Comparison of ENCODE assay signal across 10 mouse cellular contexts in genomic region chr6:52932603-52933178, GRCm38 (mm10).
A peak's percentile ranks its signal among the peaks of the same experiment; 100 is the strongest.
DNase-seq lines count a peak whose midpoint lies in the region; ATAC-seq and TF ChIP-seq lines count a peak whose summit lies in the region.
"Had no signal": no experiment of that assay in that cellular context is flagged by ENCODE, and none has a peak within 500 bp of the region (broad histone marks: within the 10 kb centered on the region; RNA-seq: fewer than 3 reads in every experiment).

No protein-coding gene starts in this region.

- no peaks in the 10 kb centered on the region for H3K36me3 ChIP-seq in forebrain, embryonic 10.5 days (replicated peaks)
- H3K36me3 ChIP-seq in forebrain, embryonic 11.5 days (ENCODE audit: control insufficient read depth, insufficient read depth, low read length) = no peaks in the 10 kb centered on the region
- no peaks in the 10 kb centered on the region for H3K36me3 ChIP-seq in embryonic facial prominence, embryonic 13.5 days
- H3K36me3 ChIP-seq in limb, embryonic 13.5 days = no peaks in the 10 kb centered on the region
- H3K36me3 ChIP-seq in heart, adult 2 months (ENCODE audit: control insufficient read depth, insufficient read depth, low read length) = no peaks in the 10 kb centered on the region

- DNase-seq in forebrain, embryonic 10.5 days (ENCODE audit: extremely low spot score, low spot score) = no peak
- DNase-seq in forebrain, embryonic 11.5 days (ENCODE audit: low spot score) = no peak
- DNase-seq in layer of hippocampus, adult 2 months (ENCODE audit: low spot score in 2 of 2) = no peak
- DNase-seq in layer of hippocampus, postnatal 36 days = no peak
- DNase-seq in adrenal gland, adult 8-10 months = no peak
- no peak for DNase-seq in heart, adult 2 months
- DNase-seq: adrenal gland, postnatal 14 days; heart, postnatal 36 days had no signal

- no peaks in the 10 kb centered on the region for H3K27me3 ChIP-seq in forebrain, embryonic 10.5 days (ENCODE audit: poor library complexity, severe bottlenecking)
- H3K27me3 ChIP-seq in forebrain, embryonic 11.5 days (ENCODE audit: control insufficient read depth, insufficient read depth, low read length) = no peaks in the 10 kb centered on the region
- no peaks in the 10 kb centered on the region for H3K27me3 ChIP-seq in embryonic facial prominence, embryonic 13.5 days
- H3K27me3 ChIP-seq in limb, embryonic 13.5 days = no peaks in the 10 kb centered on the region
- no peaks in the 10 kb centered on the region for H3K27me3 ChIP-seq in heart, adult 2 months (ENCODE audit: control insufficient read depth, insufficient read depth, low read length)

- H3K79me2 ChIP-seq in heart, adult 2 months (replicated peaks; ENCODE audit: control insufficient read depth, insufficient read depth, low read length) = no peaks in the 10 kb centered on the region

- no peak overlapping the region for H3K4me3 ChIP-seq in forebrain, embryonic 10.5 days
- H3K4me3 ChIP-seq in forebrain, embryonic 11.5 days (ENCODE audit: low read depth, low read length) = no peak overlapping the region
- no peak overlapping the region for H3K4me3 ChIP-seq in layer of hippocampus, adult 2 months
- H3K4me3 ChIP-seq in embryonic facial prominence, embryonic 13.5 days = no peak overlapping the region
- no peak overlapping the region for H3K4me3 ChIP-seq in limb, embryonic 13.5 days
- no peak overlapping the region for H3K4me3 ChIP-seq in heart, adult 2 months

- H3K4me1 ChIP-seq in forebrain, embryonic 10.5 days = peaks cover 15% of the 10 kb centered on the region
- H3K4me1 ChIP-seq in forebrain, embryonic 11.5 days (replicated peaks; ENCODE audit: control insufficient read depth, insufficient read depth, low read length) = no peaks in the 10 kb centered on the region
- H3K4me1 ChIP-seq in embryonic facial prominence, embryonic 13.5 days = peaks cover 24% of the 10 kb centered on the region
- peaks cover 31% of the 10 kb centered on the region for H3K4me1 ChIP-seq in limb, embryonic 13.5 days
- peaks cover 2% of the 10 kb centered on the region for H3K4me1 ChIP-seq in heart, adult 2 months (ENCODE audit: control insufficient read depth, insufficient read depth, low read length)

- peak overlapping the region; percentile 26; the same call in 1 of the 2 replicates for H3K27ac ChIP-seq in forebrain, embryonic 10.5 days
- H3K27ac ChIP-seq in forebrain, embryonic 11.5 days (ENCODE audit: low read depth, low read length) = no peak overlapping the region
- H3K27ac ChIP-seq in layer of hippocampus, adult 2 months = peak overlapping the region; percentile 85
- H3K27ac ChIP-seq in embryonic facial prominence, embryonic 13.5 days = peak overlapping the region; percentile 71; the same call in 1 of the 2 replicates
- peak overlapping the region; percentile 63; the same call in 1 of the 2 replicates for H3K27ac ChIP-seq in limb, embryonic 13.5 days
- H3K27ac ChIP-seq in heart, adult 2 months = no peak overlapping the region

- no peak overlapping the region for H3K9ac ChIP-seq in forebrain, embryonic 11.5 days (ENCODE audit: low read length)
- no peak overlapping the region for H3K9ac ChIP-seq in embryonic facial prominence, embryonic 13.5 days
- H3K9ac ChIP-seq in limb, embryonic 13.5 days = no peak overlapping the region
- no peak overlapping the region for H3K9ac ChIP-seq in heart, adult 2 months (ENCODE audit: low read depth, low read length)

- no peak overlapping the region for H3K4me2 ChIP-seq in forebrain, embryonic 11.5 days (ENCODE audit: low read depth, low read length, severe bottlenecking)
- H3K4me2 ChIP-seq in embryonic facial prominence, embryonic 13.5 days = no peak overlapping the region
- no peak overlapping the region for H3K4me2 ChIP-seq in limb, embryonic 13.5 days (replicated peaks)

- WGBS in forebrain, embryonic 10.5 days = 55% methylated on average over 7 of the region's 7 CpGs
- 67% methylated on average over 7 of the region's 7 CpGs for whole genome bisulfite sequencing in forebrain, embryonic 11.5 days
- WGBS in embryonic facial prominence, embryonic 13.5 days = 11% methylated on average over 7 of the region's 7 CpGs
- 15% methylated on average over 7 of the region's 7 CpGs for WGBS in limb, embryonic 13.5 days
- 83% methylated on average over 7 of the region's 7 CpGs for WGBS in heart, adult 2 months

- no peak for TF ChIP-seq EP300 in heart, adult 2 months (IDR thresholded peaks at IDR 0.05; ENCODE audit: insufficient read depth, low read depth, low read length)

- TF ChIP-seq CTCF in layer of hippocampus, adult 2 months (conservative IDR thresholded peaks at IDR 0.05) = no peak
- no peak for TF ChIP-seq CTCF in heart, adult 2 months (IDR thresholded peaks at IDR 0.05)

- intact Hi-C loops in heart, adult 2 months (cut with DNase I) = no loop called here

- no peak for TF ChIP-seq POLR2A in heart, adult 2 months (IDR thresholded peaks at IDR 0.05; ENCODE audit: insufficient read depth, low read depth, low read length)

- no peaks in the 10 kb centered on the region for H3K9me3 ChIP-seq in forebrain, embryonic 10.5 days
- no peaks in the 10 kb centered on the region for H3K9me3 ChIP-seq in forebrain, embryonic 11.5 days (ENCODE audit: control insufficient read depth, low read length)
- H3K9me3 ChIP-seq in embryonic facial prominence, embryonic 13.5 days = no peaks in the 10 kb centered on the region
- H3K9me3 ChIP-seq in limb, embryonic 13.5 days = no peaks in the 10 kb centered on the region

- no peak for ATAC-seq in forebrain, embryonic 11.5 days (replicated peaks; ENCODE audit: low FRiP score)
- ATAC-seq in embryonic facial prominence, embryonic 13.5 days (ENCODE audit: insufficient number of reproducible peaks, insufficient read depth, low FRiP score, low TSS enrichment, low read depth) = 0 out of 2 replicates have a peak, but pooled peaks have one; percentile 64
- no peak for ATAC-seq in limb, embryonic 13.5 days (ENCODE audit: low FRiP score, low read depth)

Comparison
In these comparisons a context has a peak if more than half of its experiments do, and no peak if none do; other contexts are left out.
1. H3K27ac ChIP-seq: peak in forebrain, embryonic 10.5 days (single experiment), layer of hippocampus, adult 2 months (single experiment), embryonic facial prominence, embryonic 13.5 days (single experiment) and limb, embryonic 13.5 days (single experiment); none in forebrain, embryonic 11.5 days (single experiment) and heart, adult 2 months (single experiment).